Mouse (Mus musculus) adrenal gland, adult (tissue): Measurements from ENCODE around the gene Ddo.

ENCODE experiments used
- DNase-seq, 2 experiments: peaks; one replicate each; pipeline ENCODE4 v3.0.0; 2022 to 2023; ENCODE audit warnings: low spot score in 1 of 2; ENCODE audit not compliant: inconsistent age in 2 of 2

The Ddo gene

GRCm38 (mm10) chr10:40651676-40652075, 21.9 kb downstream of the Ddo start:
- DNase-seq = no peak

- DNase-seq = no peak
These were observed 35.5 kb downstream of the Ddo start for GRCm38 (mm10) chr10:40665270-40665669.

- DNase-seq = no peak
These were observed 37.1 kb downstream of the Ddo start for GRCm38 (mm10) chr10:40666943-40667342.

DNA sequence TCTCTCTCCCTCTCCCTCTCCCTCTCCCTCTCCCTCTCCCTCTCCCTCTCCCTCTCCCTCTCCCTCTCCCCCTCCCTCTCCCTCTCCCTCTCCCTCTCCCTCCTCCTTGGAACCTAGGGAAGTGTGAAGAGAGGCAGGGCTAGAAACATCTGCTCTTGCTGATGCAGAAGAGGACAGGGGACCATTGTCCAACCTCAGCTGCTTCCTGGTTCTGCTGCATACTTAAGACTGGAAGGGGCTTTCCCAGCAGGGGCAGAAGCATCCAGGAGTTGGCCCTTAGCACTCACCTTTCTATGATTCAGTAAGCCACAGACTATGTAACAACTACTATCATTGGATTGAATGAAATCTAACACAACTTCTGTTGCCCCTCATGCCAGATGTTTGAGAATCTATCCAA, 38.8 kb downstream of the Ddo start:
- DNase-seq = no peak

DNA sequence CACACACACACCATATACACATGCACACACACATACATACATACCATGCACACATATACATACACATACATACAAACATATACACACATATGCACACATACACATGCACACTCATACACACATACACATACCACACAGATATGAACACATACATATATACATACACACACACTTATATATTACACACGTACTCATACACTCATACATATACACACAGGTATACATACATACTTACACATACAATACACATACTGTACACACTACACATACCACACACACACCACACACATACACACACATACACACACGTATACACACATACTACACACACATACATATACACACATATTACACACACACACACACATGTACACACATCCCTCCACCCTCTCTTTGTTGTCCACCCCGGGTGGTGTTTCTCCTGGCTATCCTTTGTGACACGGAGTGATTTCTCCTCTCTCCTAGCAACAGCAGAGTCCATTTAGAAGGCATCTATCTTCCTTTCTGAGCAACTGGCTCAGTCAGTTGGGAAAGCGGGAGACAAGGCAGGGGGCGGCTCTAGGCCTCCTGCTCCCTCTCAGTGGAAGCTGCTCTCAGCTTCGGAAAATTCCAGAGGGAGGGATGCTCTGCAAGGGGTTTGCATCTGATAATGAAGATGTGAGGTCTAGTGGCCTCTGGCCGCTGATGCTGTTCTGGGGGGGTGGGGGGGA, 42.9 kb downstream of the Ddo start:
- DNase-seq = no peak

GRCm38 (mm10) chr10:40673297-40673665, 43.5 kb downstream of the Ddo start:
- no peak for DNase-seq

DNA sequence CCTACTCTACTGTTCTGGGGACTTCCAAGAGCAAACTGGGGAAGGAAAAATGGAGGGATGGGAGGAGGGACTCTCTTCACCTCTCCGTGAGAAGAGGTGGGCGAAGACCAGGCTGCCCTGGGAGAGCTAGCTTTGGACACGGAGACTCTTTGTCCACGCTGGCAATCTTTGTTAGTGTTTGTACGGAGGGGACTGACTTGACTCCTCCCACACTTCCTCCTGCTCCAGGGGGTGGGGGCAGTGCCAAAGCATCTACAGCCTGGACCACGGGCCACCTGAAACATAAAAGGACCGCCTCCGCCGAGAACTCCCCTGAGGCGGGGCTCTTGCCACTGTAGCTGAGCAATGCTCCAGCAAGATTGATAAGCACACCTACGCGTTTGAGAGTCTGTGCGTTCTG, 44.3 kb downstream of the Ddo start:
- DNase-seq = no peak

- peak; percentile 25 to 72 for DNase-seq
These were observed 46.1 kb downstream of the Ddo start for GRCm38 (mm10) chr10:40675921-40676320.

DNA sequence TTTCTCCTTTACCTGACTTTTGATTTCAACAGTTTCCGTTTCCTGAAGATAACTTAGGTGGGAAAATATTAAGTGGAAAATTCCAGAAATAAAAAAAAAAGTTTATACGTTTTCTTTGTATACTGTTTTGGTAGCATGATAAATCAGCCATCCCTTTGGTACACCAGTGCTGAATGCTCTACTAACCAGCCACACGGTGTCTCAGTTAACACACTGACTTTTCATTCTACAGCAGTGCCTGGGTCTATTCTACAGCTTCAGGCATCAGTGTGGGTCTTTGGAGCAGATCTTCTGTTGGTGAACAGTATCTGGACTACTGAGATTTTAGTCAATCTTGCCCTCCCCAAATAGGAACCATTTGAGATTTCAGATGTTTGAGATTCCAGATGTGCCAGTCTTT, 48.7 kb downstream of the Ddo start:
- no peak for DNase-seq

DNA sequence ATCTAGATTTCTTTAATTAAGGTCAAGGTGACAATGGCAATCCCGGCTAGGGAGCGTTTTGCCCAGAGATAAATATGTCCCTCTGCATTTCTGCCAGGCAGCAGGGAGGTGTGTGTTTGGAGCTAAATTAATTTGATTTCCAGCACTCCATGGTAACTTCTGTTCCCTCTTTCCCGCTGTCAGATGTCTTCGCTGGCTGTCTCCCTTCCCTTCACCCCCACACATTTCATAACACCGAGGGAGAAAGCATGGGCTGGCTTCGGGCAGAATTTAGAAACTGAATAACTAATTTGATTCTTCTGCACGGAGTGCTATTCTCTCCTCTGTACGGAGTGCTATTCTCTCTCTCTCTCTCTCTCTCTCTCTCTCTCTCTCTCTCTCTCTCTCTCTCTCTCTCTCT, 52.7 kb downstream of the Ddo start:
- DNase-seq = peak in 1 of 2 experiments; percentile 50

GRCm38 (mm10) chr10:40683092-40683867, 53.5 kb downstream of the Ddo start, which contains the start of gene Mettl24:
Gene Mettl24, plus strand, starts transcription at chr10:40683282.
- DNase-seq = peak; percentile 88 to 94

- DNase-seq = no peak
These were observed 54.0 kb downstream of the Ddo start for GRCm38 (mm10) chr10:40683868-40684253.

- DNase-seq = peak; percentile 13 to 47
These were observed 54.5 kb downstream of the Ddo start for GRCm38 (mm10) chr10:40684326-40684725.

DNA sequence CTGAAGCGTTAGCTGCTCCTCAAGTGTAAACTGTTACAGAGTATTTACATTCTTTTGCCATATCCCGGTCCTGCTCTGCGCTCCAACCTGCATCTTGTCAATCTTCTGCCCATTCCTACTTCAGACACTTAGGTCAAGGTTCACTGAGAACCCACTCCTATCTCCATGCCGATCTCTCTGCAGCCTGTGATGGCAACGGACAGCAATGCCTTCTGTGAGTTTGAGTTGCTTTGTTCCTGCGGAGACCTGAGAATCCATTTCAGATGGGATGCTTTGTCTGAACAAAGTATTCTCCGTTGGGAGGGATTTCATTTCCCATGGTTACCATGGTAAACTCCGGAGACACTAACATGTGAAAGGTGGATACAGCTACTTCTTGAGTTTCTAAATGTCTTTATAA, 55.8 kb downstream of the Ddo start:
- no peak for DNase-seq

- no peak for DNase-seq
These were observed 57.2 kb downstream of the Ddo start for GRCm38 (mm10) chr10:40686976-40687375.

- peak; percentile 20 to 71 for DNase-seq
These were observed 57.6 kb downstream of the Ddo start for GRCm38 (mm10) chr10:40687407-40687806.

DNA sequence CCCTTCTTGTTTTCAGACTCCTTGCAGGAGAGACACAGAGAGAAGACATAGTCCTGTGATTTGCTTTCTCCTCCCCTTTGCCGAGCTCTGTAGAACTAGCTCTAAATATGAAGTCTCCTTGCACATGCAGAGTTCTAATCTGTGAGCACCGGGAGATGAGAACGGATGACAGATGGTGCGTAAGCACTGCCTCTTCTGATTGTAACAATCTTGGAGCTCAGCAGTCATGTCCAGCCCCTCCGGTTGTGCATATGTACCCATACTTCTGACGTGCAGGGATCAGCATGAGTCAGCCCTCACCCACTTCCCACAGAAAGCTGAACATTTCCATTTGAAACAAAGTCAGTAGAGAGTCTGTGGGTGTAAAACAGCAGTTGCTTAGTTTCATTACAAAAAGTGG, 58.5 kb downstream of the Ddo start:
- no peak for DNase-seq

- DNase-seq = no peak
These were observed 59.1 kb downstream of the Ddo start for GRCm38 (mm10) chr10:40688873-40689272.

DNA sequence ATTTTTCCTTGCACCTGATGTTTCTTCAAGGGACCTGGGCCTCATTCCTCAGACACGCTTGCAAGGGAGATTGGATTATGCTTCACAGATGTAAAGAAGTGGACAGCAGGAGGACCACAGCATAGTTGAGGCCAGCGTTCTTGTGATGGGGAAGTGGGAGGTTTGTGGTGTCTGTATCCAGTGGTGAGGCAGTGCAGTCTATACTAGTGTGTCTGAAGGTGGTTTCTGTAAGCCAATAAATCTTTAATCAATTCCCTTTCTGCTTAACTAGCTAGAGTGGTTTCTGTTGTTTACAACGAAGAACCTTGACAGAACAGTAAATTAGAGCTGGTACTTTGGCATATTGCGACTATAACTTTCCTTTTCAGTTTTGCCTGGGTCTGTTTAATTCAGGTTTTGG, 68.8 kb downstream of the Ddo start:
- DNase-seq = no peak

GRCm38 (mm10) chr10:40711127-40711526, 81.3 kb downstream of the Ddo start:
- DNase-seq = no peak

- peak in 1 of 2 experiments; percentile 55 for DNase-seq
These were observed 83.3 kb downstream of the Ddo start for GRCm38 (mm10) chr10:40713018-40713608.

GRCm38 (mm10) chr10:40713829-40714228, 84.0 kb downstream of the Ddo start:
- no peak for DNase-seq
